Mouse (Mus musculus) heart, adult 2 months (tissue): ENCODE measurements around the gene Dhrs7b.

Source experiments
- CTCF ChIP-seq: fragments of 200-600 bp; IDR thresholded peaks from 2 replicates; pipeline ENCODE4 v1.8.1; 2022; ENCODE audit warnings: antibody characterized with exemption, mild to moderate bottlenecking, moderate library complexity
- POLR2A ChIP-seq: fragments of 200-500 bp; IDR thresholded peaks from 2 replicates; pipeline ENCODE4 v1.6.1; 2011; ENCODE audit warnings: mild to moderate bottlenecking, low read depth, low read length, control low read depth; ENCODE audit not compliant: insufficient read depth

DNA sequence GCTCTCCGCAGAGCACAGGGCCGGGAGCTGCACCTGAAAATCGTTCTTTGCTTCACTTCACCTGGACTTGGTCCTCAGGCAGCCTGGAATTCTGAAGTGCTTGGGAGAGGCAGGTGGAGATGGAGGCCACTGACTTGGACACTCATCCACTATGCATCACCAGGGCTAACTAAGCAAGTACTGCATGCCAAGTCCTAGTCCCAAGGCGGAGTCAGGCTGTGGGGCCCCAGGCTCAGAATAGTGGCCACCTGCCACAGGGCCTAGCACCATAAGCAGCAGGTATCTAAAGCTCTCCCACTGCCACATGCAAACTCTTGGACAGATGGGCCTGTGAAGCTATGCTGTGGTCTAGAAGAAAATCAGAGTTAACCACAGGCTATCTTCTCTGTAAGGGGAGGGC lies 76.0 kb downstream of the Dhrs7b start:
- TF ChIP-seq CTCF (no peak), POLR2A (no peak)
